Mouse (Mus musculus) cerebellum, adult 8-10 months (tissue): ENCODE results near the gene Inafm2.

Experiments used
- DNase-seq: peaks from one replicate; pipeline ENCODE4 v3.0.0; 2022

The Inafm2 gene

GRCm38 (mm10) chr2:118760311-118761025, 14.9 kb downstream of the Inafm2 start:
- no peak for DNase-seq

- no peak for DNase-seq
Measured at GRCm38 (mm10) chr2:118761358-118761757, 15.8 kb downstream of the Inafm2 start.

GRCm38 (mm10) chr2:118761906-118762783, 16.6 kb downstream of the Inafm2 start, which contains the start of gene Ccdc9b:
Ccdc9b (minus strand) TSS chr2:118762661.
- DNase-seq: peak; percentile 91

GRCm38 (mm10) chr2:118762784-118763148, 17.2 kb downstream of the Inafm2 start:
- DNase-seq: no peak

- DNase-seq: no peak
Measured at GRCm38 (mm10) chr2:118763469-118763868, 17.9 kb downstream of the Inafm2 start.

GRCm38 (mm10) chr2:118764094-118764831, 18.7 kb downstream of the Inafm2 start:
- peak; percentile 75 for DNase-seq

- no peak for DNase-seq
Measured at GRCm38 (mm10) chr2:118764875-118765274, 19.3 kb downstream of the Inafm2 start.

- no peak for DNase-seq
Measured at GRCm38 (mm10) chr2:118766041-118767033, 20.8 kb downstream of the Inafm2 start.

GRCm38 (mm10) chr2:118772158-118772874, 26.8 kb downstream of the Inafm2 start, which contains the start of gene Phgr1:
Phgr1 (plus strand) TSS chr2:118772769.
- DNase-seq: no peak

- DNase-seq: no peak
Measured at GRCm38 (mm10) chr2:118774536-118774935, 29.0 kb downstream of the Inafm2 start.

- DNase-seq: no peak
Measured at GRCm38 (mm10) chr2:118775396-118775795, 29.8 kb downstream of the Inafm2 start.

GRCm38 (mm10) chr2:118775846-118776245, 30.3 kb downstream of the Inafm2 start:
- DNase-seq: peak; percentile 70

- no peak for DNase-seq
Measured at GRCm38 (mm10) chr2:118776295-118776694, 30.7 kb downstream of the Inafm2 start.

- DNase-seq: no peak
Measured at GRCm38 (mm10) chr2:118778418-118778817, 32.9 kb downstream of the Inafm2 start.

- DNase-seq: no peak
Measured at GRCm38 (mm10) chr2:118779065-118779464, 33.5 kb downstream of the Inafm2 start.

GRCm38 (mm10) chr2:118779504-118780480, 34.2 kb downstream of the Inafm2 start, which contains the start of gene Disp2:
Disp2 (plus strand) TSS chr2:118779719.
- DNase-seq: peak; percentile 92

GRCm38 (mm10) chr2:118781115-118781514, 35.6 kb downstream of the Inafm2 start:
- no peak for DNase-seq

GRCm38 (mm10) chr2:118782303-118782702, 36.7 kb downstream of the Inafm2 start:
- DNase-seq: no peak

- no peak for DNase-seq
Measured at GRCm38 (mm10) chr2:118783093-118783492, 37.5 kb downstream of the Inafm2 start.

GRCm38 (mm10) chr2:118783663-118784062, 38.1 kb downstream of the Inafm2 start:
- no peak for DNase-seq
